Mouse (Mus musculus): Measurements from ENCODE around the gene Lancl3. TPM values are rescaled to one million over a fixed set of nuclear protein-coding genes. Genes with fewer than 3 reads are reported as not detected.

The Lancl3 gene
- polyA plus RNA-seq, 1 experiment from 2014 or later: 2.5 TPM

- ATAC-seq (ENCODE audit: low FRiP score): no peak
- 77% methylated on average over 2 of the region's 2 CpGs for WGBS
- no peaks in the 10 kb centered on the region for H3K27me3 ChIP-seq
Measured at GRCm38 (mm10) chrX:9227105-9227504, 27.4 kb downstream of the Lancl3 start.

GRCm38 (mm10) chrX:9240737-9241591, 41.3 kb downstream of the Lancl3 start:
- no peak overlapping the region for H3K4me2 ChIP-seq
- no peaks in the 10 kb centered on the region for H3K27me3 ChIP-seq
- no peaks in the 10 kb centered on the region for H3K36me3 ChIP-seq (replicated peaks)
- H3K4me1 ChIP-seq: no peaks in the 10 kb centered on the region
- H3K4me3 ChIP-seq (replicated peaks): no peak overlapping the region
- no peak overlapping the region for H3K9ac ChIP-seq
- ATAC-seq (ENCODE audit: low FRiP score): no peak; the same call in 1 of the 2 replicates
- 67% methylated on average over 5 of the region's 5 CpGs for WGBS
- H3K9me3 ChIP-seq: no peaks in the 10 kb centered on the region
- no peak overlapping the region for H3K27ac ChIP-seq

More at GRCm38 (mm10) chrX:9227105-9227504, 27.4 kb downstream of the Lancl3 start:
- H3K4me3 ChIP-seq (replicated peaks): no peak overlapping the region
- H3K9ac ChIP-seq: no peak overlapping the region
- no peaks in the 10 kb centered on the region for H3K4me1 ChIP-seq
- no peaks in the 10 kb centered on the region for H3K9me3 ChIP-seq
- no peak overlapping the region for H3K27ac ChIP-seq
- H3K4me2 ChIP-seq: no peak overlapping the region
- H3K36me3 ChIP-seq (replicated peaks): no peaks in the 10 kb centered on the region

- Histone ChIP-seq H3K9me3 (no peaks in the 10 kb centered on the region), H3K27ac (no peak overlapping the region), H3K4me1 (no peaks in the 10 kb centered on the region), H3K27me3 (no peaks in the 10 kb centered on the region), H3K36me3 (replicated peaks) (no peaks in the 10 kb centered on the region), H3K4me2 (no peak overlapping the region), H3K4me3 (replicated peaks) (no peak overlapping the region), H3K9ac (no peak overlapping the region)
- WGBS: 73% methylated on average over 8 of the region's 8 CpGs
- ATAC-seq (ENCODE audit: low FRiP score): no peak
Measured at GRCm38 (mm10) chrX:9243381-9243864, 43.7 kb downstream of the Lancl3 start.

- no peak overlapping the region for H3K27ac ChIP-seq
- H3K9me3 ChIP-seq: no peaks in the 10 kb centered on the region
- no peaks in the 10 kb centered on the region for H3K36me3 ChIP-seq (replicated peaks)
- 0 out of 2 replicates have a peak, but pooled peaks have one; percentile 52 for ATAC-seq (ENCODE audit: low FRiP score)
- WGBS: 65% methylated on average over 12 of the region's 12 CpGs
- H3K4me2 ChIP-seq: no peak overlapping the region
- H3K4me3 ChIP-seq (replicated peaks): no peak overlapping the region
- H3K27me3 ChIP-seq: no peaks in the 10 kb centered on the region
- H3K9ac ChIP-seq: no peak overlapping the region
- H3K4me1 ChIP-seq: 0 out of 2 replicates have a peak, but pooled peaks cover 5% of the 10 kb centered on the region
Measured at GRCm38 (mm10) chrX:9244603-9245336, 45.1 kb downstream of the Lancl3 start.

GRCm38 (mm10) chrX:9248911-9249310, 49.2 kb downstream of the Lancl3 start:
- no peaks in the 10 kb centered on the region for H3K9me3 ChIP-seq
- H3K27me3 ChIP-seq: no peaks in the 10 kb centered on the region
- 42% methylated on average over 5 of the region's 5 CpGs for WGBS
- H3K4me1 ChIP-seq: 0 out of 2 replicates have a peak, but pooled peaks cover 5% of the 10 kb centered on the region
- no peak overlapping the region for H3K27ac ChIP-seq
- H3K4me2 ChIP-seq: no peak overlapping the region
- peak; percentile 78; the same call in 1 of the 2 replicates for ATAC-seq (ENCODE audit: low FRiP score)
- no peak overlapping the region for H3K9ac ChIP-seq
- no peak overlapping the region for H3K4me3 ChIP-seq (replicated peaks)
- H3K36me3 ChIP-seq (replicated peaks): no peaks in the 10 kb centered on the region

- ATAC-seq (ENCODE audit: low FRiP score): no peak
- no peak overlapping the region for H3K9ac ChIP-seq
- no peaks in the 10 kb centered on the region for H3K27me3 ChIP-seq
- H3K36me3 ChIP-seq (replicated peaks): no peaks in the 10 kb centered on the region
- 0 out of 2 replicates have a peak, but pooled peaks cover 4% of the 10 kb centered on the region for H3K4me1 ChIP-seq
- no peak overlapping the region for H3K27ac ChIP-seq
- WGBS: 85% methylated on average over 10 of the region's 10 CpGs
- no peak overlapping the region for H3K4me3 ChIP-seq (replicated peaks)
- no peak overlapping the region for H3K4me2 ChIP-seq
- no peaks in the 10 kb centered on the region for H3K9me3 ChIP-seq
Measured at GRCm38 (mm10) chrX:9253990-9254389, 54.3 kb downstream of the Lancl3 start.

GRCm38 (mm10) chrX:9254901-9255300, 55.2 kb downstream of the Lancl3 start:
- ATAC-seq (ENCODE audit: low FRiP score): no peak
- 91% methylated on average over 3 of the region's 3 CpGs for WGBS
- H3K9me3 ChIP-seq: no peaks in the 10 kb centered on the region
- no peak overlapping the region for H3K4me2 ChIP-seq
- H3K4me3 ChIP-seq (replicated peaks): no peak overlapping the region
- H3K27ac ChIP-seq: no peak overlapping the region
- no peaks in the 10 kb centered on the region for H3K27me3 ChIP-seq
- H3K9ac ChIP-seq: no peak overlapping the region
- no peaks in the 10 kb centered on the region for H3K36me3 ChIP-seq (replicated peaks)
- no peaks in the 10 kb centered on the region for H3K4me1 ChIP-seq

- Histone ChIP-seq H3K4me3 (replicated peaks) (no peak within 1 kb of the TSS), H3K27ac (no peak within 1 kb of the TSS), H3K27me3 (no peaks in the 10 kb centered on the region), H3K9me3 (no peaks in the 10 kb centered on the region), H3K4me2 (no peak within 1 kb of the TSS), H3K36me3 (replicated peaks) (no peaks in the 10 kb centered on the region), H3K4me1 (no peaks in the 10 kb centered on the region), H3K9ac (no peak within 1 kb of the TSS)
- ATAC-seq (ENCODE audit: low FRiP score): no peak
- 80% methylated on average over 5 of the region's 5 CpGs for WGBS
Measured at GRCm38 (mm10) chrX:9256766-9257165, 57.1 kb downstream of the Lancl3 start, which contains the start of gene Gm14862. Gene Gm14862, minus strand, starts transcription at chrX:9256899.

GRCm38 (mm10) chrX:9257831-9258230, 58.1 kb downstream of the Lancl3 start:
- Histone ChIP-seq H3K27me3 (no peaks in the 10 kb centered on the region), H3K4me3 (replicated peaks) (no peak overlapping the region), H3K9me3 (no peaks in the 10 kb centered on the region), H3K4me2 (no peak overlapping the region), H3K27ac (no peak overlapping the region), H3K36me3 (replicated peaks) (no peaks in the 10 kb centered on the region), H3K4me1 (no peaks in the 10 kb centered on the region), H3K9ac (no peak overlapping the region)
- ATAC-seq (ENCODE audit: low FRiP score): no peak
- WGBS: 93% methylated on average over 7 of the region's 7 CpGs

- H3K27ac ChIP-seq: no peak overlapping the region
- ATAC-seq (ENCODE audit: low FRiP score): no peak
- no peak overlapping the region for H3K4me3 ChIP-seq (replicated peaks)
- WGBS: 87% methylated on average over 1 of the region's 1 CpGs
- no peaks in the 10 kb centered on the region for H3K4me1 ChIP-seq
- H3K36me3 ChIP-seq (replicated peaks): no peaks in the 10 kb centered on the region
- no peak overlapping the region for H3K4me2 ChIP-seq
- H3K27me3 ChIP-seq: no peaks in the 10 kb centered on the region
- no peaks in the 10 kb centered on the region for H3K9me3 ChIP-seq
- H3K9ac ChIP-seq: no peak overlapping the region
Measured at GRCm38 (mm10) chrX:9259267-9259666, 59.6 kb downstream of the Lancl3 start.

GRCm38 (mm10) chrX:9271112-9271511, 71.4 kb downstream of the Lancl3 start:
- 70% methylated on average over 3 of the region's 3 CpGs for WGBS
- no peak for ATAC-seq (ENCODE audit: low FRiP score)

GRCm38 (mm10) chrX:9271947-9272459, 72.3 kb downstream of the Lancl3 start:
- H3K9ac ChIP-seq: no peak overlapping the region
- peak; percentile 13; the same call in 1 of the 2 replicates for ATAC-seq (ENCODE audit: low FRiP score)

More at GRCm38 (mm10) chrX:9271112-9271511, 71.4 kb downstream of the Lancl3 start:
- no peaks in the 10 kb centered on the region for H3K27me3 ChIP-seq
- no peak overlapping the region for H3K4me2 ChIP-seq
- no peak overlapping the region for H3K4me3 ChIP-seq (replicated peaks)
- no peak overlapping the region for H3K9ac ChIP-seq
- H3K4me1 ChIP-seq: no peaks in the 10 kb centered on the region
- no peaks in the 10 kb centered on the region for H3K9me3 ChIP-seq
- H3K36me3 ChIP-seq (replicated peaks): no peaks in the 10 kb centered on the region
- no peak overlapping the region for H3K27ac ChIP-seq

More at GRCm38 (mm10) chrX:9271947-9272459, 72.3 kb downstream of the Lancl3 start:
- Histone ChIP-seq H3K36me3 (replicated peaks) (no peaks in the 10 kb centered on the region), H3K4me3 (replicated peaks) (peak overlapping the region; percentile 57), H3K27ac (no peak overlapping the region), H3K9me3 (no peaks in the 10 kb centered on the region), H3K27me3 (no peaks in the 10 kb centered on the region), H3K4me2 (peak overlapping the region; percentile 54), H3K4me1 (no peaks in the 10 kb centered on the region)
- 19% methylated on average over 8 of the region's 8 CpGs for WGBS
